Mouse (Mus musculus): ENCODE results near the gene Hpf1. TPM values are rescaled to one million over a fixed set of nuclear protein-coding genes. Genes with fewer than 3 reads are reported as not detected.

Hpf1 gene
- total and polyA plus RNA-seq, 2 experiments from 2014 or later = 9.5 to 53.6 TPM

GRCm38 (mm10) chr8:60933617-60934016 lies 43.4 kb downstream of the Hpf1 start:
- DNase-seq (ENCODE audit: low spot score) (no peak), ATAC-seq (ENCODE audit: insufficient read depth, low read depth) (no peak)
- Histone ChIP-seq H3K27me3 (ENCODE audit: control insufficient read depth, insufficient read depth, low read length) (no peaks in the 10 kb centered on the region), H3K4me1 (ENCODE audit: control insufficient read depth, insufficient read depth) (no peaks in the 10 kb centered on the region), H3K9ac (replicated peaks; ENCODE audit: low read depth, low read length) (no peak overlapping the region), H3K27ac (ENCODE audit: low read depth) (no peak overlapping the region), H3K4me3 (ENCODE audit: low read depth, low read length) (no peak overlapping the region), H3K36me3 (replicated peaks; ENCODE audit: control insufficient read depth, insufficient read depth, low read length) (peaks cover 29% of the 10 kb centered on the region), H3K9me3 (replicated peaks; ENCODE audit: control insufficient read depth, low read length) (no peaks in the 10 kb centered on the region), H3K4me2 (ENCODE audit: low read depth, low read length) (no peak overlapping the region)
- TF ChIP-seq EP300 (IDR thresholded peaks at IDR 0.05; ENCODE audit: low read depth) (no peak), CTCF (IDR thresholded peaks at IDR 0.05; ENCODE audit: low read depth) (peak; percentile 33)

DNA sequence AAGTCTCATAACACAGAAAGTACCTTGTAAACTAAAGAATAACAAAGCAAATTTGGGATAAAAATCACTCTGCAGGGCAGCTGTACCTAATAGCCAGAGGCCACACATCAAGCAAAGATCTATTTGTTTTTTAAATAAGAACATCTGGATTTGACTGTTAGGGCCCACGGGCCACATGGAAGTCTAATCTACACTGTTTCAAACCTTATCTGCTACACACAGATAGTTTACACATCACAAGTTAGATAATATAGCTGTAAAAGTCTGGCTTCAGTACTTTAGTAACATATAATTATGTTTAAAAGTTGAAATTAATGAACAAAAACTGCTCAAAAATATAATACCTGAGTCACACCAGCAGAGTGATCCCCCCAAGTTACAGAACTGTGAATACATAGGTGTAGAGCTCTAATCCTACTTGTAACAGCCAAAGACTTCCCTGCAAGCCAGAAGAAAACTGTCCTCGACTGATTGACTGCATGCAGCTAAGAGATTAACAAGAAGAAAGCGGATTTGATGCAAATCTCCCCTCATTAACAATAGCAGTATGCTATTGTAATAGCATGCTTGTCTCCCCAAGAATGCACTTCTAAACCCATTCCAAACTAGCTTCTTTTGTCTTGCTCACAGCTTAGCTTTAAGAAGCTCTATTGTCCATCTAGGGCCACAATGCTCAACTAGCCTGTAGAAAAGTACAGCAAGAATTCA lies 48.7 kb downstream of the Hpf1 start:
- Histone ChIP-seq H3K4me3 (ENCODE audit: low read depth, low read length) (no peak overlapping the region), H3K4me2 (ENCODE audit: low read depth, low read length) (no peak overlapping the region), H3K9ac (replicated peaks; ENCODE audit: low read depth, low read length) (no peak overlapping the region), H3K36me3 (replicated peaks; ENCODE audit: control insufficient read depth, insufficient read depth, low read length) (peaks cover 8% of the 10 kb centered on the region), H3K9me3 (replicated peaks; ENCODE audit: control insufficient read depth, low read length) (no peaks in the 10 kb centered on the region), H3K27ac (ENCODE audit: low read depth) (no peak overlapping the region), H3K27me3 (ENCODE audit: control insufficient read depth, insufficient read depth, low read length) (no peaks in the 10 kb centered on the region), H3K4me1 (ENCODE audit: control insufficient read depth, insufficient read depth) (no peaks in the 10 kb centered on the region)
- ATAC-seq (ENCODE audit: insufficient read depth, low read depth) (no peak), DNase-seq (ENCODE audit: low spot score) (no peak)
- WGBS = 48% methylated on average over 3 of the region's 3 CpGs
- TF ChIP-seq EP300 (IDR thresholded peaks at IDR 0.05; ENCODE audit: low read depth) (no peak), CTCF (IDR thresholded peaks at IDR 0.05; ENCODE audit: low read depth) (no peak)

GRCm38 (mm10) chr8:60942867-60943266 lies 52.6 kb downstream of the Hpf1 start:
- Histone ChIP-seq H3K36me3 (replicated peaks; ENCODE audit: control insufficient read depth, insufficient read depth, low read length) (no peaks in the 10 kb centered on the region), H3K27ac (ENCODE audit: low read depth) (no peak overlapping the region), H3K4me3 (ENCODE audit: low read depth, low read length) (no peak overlapping the region), H3K4me2 (ENCODE audit: low read depth, low read length) (no peak overlapping the region), H3K27me3 (ENCODE audit: control insufficient read depth, insufficient read depth, low read length) (no peaks in the 10 kb centered on the region), H3K9ac (replicated peaks; ENCODE audit: low read depth, low read length) (no peak overlapping the region), H3K9me3 (replicated peaks; ENCODE audit: control insufficient read depth, low read length) (no peaks in the 10 kb centered on the region), H3K4me1 (ENCODE audit: control insufficient read depth, insufficient read depth) (no peaks in the 10 kb centered on the region)
- TF ChIP-seq EP300 (IDR thresholded peaks at IDR 0.05; ENCODE audit: low read depth) = no peak
- TF ChIP-seq CTCF (IDR thresholded peaks at IDR 0.05; ENCODE audit: low read depth) = no peak
- DNase-seq (ENCODE audit: low spot score) (no peak), ATAC-seq (ENCODE audit: insufficient read depth, low read depth) (no peak)
- 94% methylated on average over 2 of the region's 2 CpGs for WGBS

DNA sequence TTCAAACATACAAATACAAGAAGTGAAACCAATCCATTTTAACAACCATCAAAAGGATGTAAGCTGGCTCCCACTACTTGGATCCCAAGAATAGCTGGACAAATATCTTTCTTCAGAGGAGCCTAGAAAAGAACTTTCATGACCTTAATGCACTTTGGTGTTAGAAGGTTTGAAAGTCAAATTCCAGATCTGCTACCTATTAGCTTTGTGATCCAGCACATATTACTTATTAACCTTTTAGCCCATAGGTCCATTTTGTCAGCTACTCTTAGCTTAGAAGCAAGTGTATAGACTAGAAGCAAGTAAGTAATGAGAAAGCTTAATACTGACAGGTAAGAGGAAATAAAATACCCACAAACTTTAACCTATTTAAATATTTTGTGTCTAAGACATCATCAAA lies 57.3 kb downstream of the Hpf1 start:
- peaks cover 9% of the 10 kb centered on the region; the same call in 1 of the 2 replicates for H3K4me1 ChIP-seq (ENCODE audit: control insufficient read depth, insufficient read depth)
- ATAC-seq (ENCODE audit: insufficient read depth, low read depth) = no peak
- H3K27me3 ChIP-seq (ENCODE audit: control insufficient read depth, insufficient read depth, low read length) = no peaks in the 10 kb centered on the region
- DNase-seq (ENCODE audit: low spot score) = no peak
- no peaks in the 10 kb centered on the region for H3K9me3 ChIP-seq (replicated peaks; ENCODE audit: control insufficient read depth, low read length)
- no peaks in the 10 kb centered on the region for H3K36me3 ChIP-seq (replicated peaks; ENCODE audit: control insufficient read depth, insufficient read depth, low read length)
- H3K27ac ChIP-seq (ENCODE audit: low read depth) = no peak overlapping the region
- no peak overlapping the region for H3K4me2 ChIP-seq (ENCODE audit: low read depth, low read length)
- H3K9ac ChIP-seq (replicated peaks; ENCODE audit: low read depth, low read length) = no peak overlapping the region
- TF ChIP-seq EP300 (IDR thresholded peaks at IDR 0.05; ENCODE audit: low read depth) (no peak), CTCF (IDR thresholded peaks at IDR 0.05; ENCODE audit: low read depth) (no peak)
- H3K4me3 ChIP-seq (ENCODE audit: low read depth, low read length) = no peak overlapping the region

DNA sequence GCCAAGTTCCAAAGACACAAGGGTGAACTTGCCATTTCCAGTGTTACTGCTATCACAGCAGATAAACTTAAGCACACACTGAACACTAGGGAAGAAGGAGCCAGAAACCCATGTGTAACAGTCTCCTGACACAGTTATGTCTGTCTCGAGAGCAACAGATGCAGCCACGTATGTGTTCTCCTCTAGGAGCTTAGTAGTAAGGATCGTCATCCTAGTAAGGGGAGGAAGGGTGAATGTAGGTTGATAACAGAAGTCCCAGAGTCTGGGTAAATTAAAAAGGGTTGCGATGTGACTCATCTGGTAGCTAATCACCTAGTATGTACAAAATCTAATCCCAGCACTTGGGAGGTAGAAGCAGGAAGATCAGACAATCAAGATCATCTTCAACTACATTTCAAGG lies 59.6 kb downstream of the Hpf1 start:
- TF ChIP-seq EP300 (IDR thresholded peaks at IDR 0.05; ENCODE audit: low read depth) = no peak
- Histone ChIP-seq H3K27ac (ENCODE audit: low read depth) (peak overlapping the region; percentile 9), H3K36me3 (replicated peaks; ENCODE audit: control insufficient read depth, insufficient read depth, low read length) (no peaks in the 10 kb centered on the region), H3K9me3 (replicated peaks; ENCODE audit: control insufficient read depth, low read length) (no peaks in the 10 kb centered on the region), H3K4me2 (ENCODE audit: low read depth, low read length) (peak overlapping the region; percentile 13), H3K9ac (replicated peaks; ENCODE audit: low read depth, low read length) (no peak overlapping the region), H3K27me3 (ENCODE audit: control insufficient read depth, insufficient read depth, low read length) (no peaks in the 10 kb centered on the region), H3K4me3 (ENCODE audit: low read depth, low read length) (no peak overlapping the region), H3K4me1 (ENCODE audit: control insufficient read depth, insufficient read depth) (peaks cover 14% of the 10 kb centered on the region; the same call in 1 of the 2 replicates)
- WGBS = 22% methylated on average over 4 of the region's 4 CpGs
- no peak for ATAC-seq (ENCODE audit: insufficient read depth, low read depth)
- no peak for DNase-seq (ENCODE audit: low spot score)

GRCm38 (mm10) chr8:60951271-60951670 lies 61.1 kb downstream of the Hpf1 start:
- Histone ChIP-seq H3K9me3 (replicated peaks; ENCODE audit: control insufficient read depth, low read length) (no peaks in the 10 kb centered on the region), H3K9ac (replicated peaks; ENCODE audit: low read depth, low read length) (no peak overlapping the region), H3K4me1 (ENCODE audit: control insufficient read depth, insufficient read depth) (peaks cover 14% of the 10 kb centered on the region; the same call in 1 of the 2 replicates), H3K27ac (ENCODE audit: low read depth) (no peak overlapping the region), H3K27me3 (ENCODE audit: control insufficient read depth, insufficient read depth, low read length) (no peaks in the 10 kb centered on the region), H3K36me3 (replicated peaks; ENCODE audit: control insufficient read depth, insufficient read depth, low read length) (no peaks in the 10 kb centered on the region), H3K4me2 (ENCODE audit: low read depth, low read length) (no peak overlapping the region), H3K4me3 (ENCODE audit: low read depth, low read length) (no peak overlapping the region)
- TF ChIP-seq EP300 (IDR thresholded peaks at IDR 0.05; ENCODE audit: low read depth) = no peak
- TF ChIP-seq CTCF (IDR thresholded peaks at IDR 0.05; ENCODE audit: low read depth) = no peak
- WGBS = 72% methylated on average over 4 of the region's 4 CpGs
- no peak for ATAC-seq (ENCODE audit: insufficient read depth, low read depth)
- no peak for DNase-seq (ENCODE audit: low spot score)
